Mouse (Mus musculus) macrophage (primary cell): Measurements from ENCODE around the gene Taar7b. TPM values are rescaled to one million over a fixed set of nuclear protein-coding genes. Genes with fewer than 3 reads are reported as not detected.

ENCODE experiments used
- H3K27ac ChIP-seq: fragments of 350-480 bp; formaldehyde crosslinking; 2 replicates; pipeline ENCODE4 v1.9.0; 2021
- H3K36me3 ChIP-seq: fragments of 350-480 bp; formaldehyde crosslinking; 2 replicates; pipeline ENCODE4 v1.9.0; 2021; ENCODE audit errors: inconsistent target
- H3K4me3 ChIP-seq: fragments of 350-480 bp; formaldehyde crosslinking; 2 replicates; pipeline ENCODE4 v1.9.0; 2021; ENCODE audit errors: inconsistent target
- H3K79me2 ChIP-seq: fragments of 350-480 bp; formaldehyde crosslinking; 2 replicates; pipeline ENCODE4 v1.9.0; 2021; ENCODE audit errors: inconsistent target
- WGBS: methylation state at CpG from one replicate; pipeline ENCODE4 v1.1.7; 2026; ENCODE audit warnings: inconsistent platforms; ENCODE audit not compliant: missing documents; 5-methylcytosine and 5-hydroxymethylcytosine counted together
- polyA plus RNA-seq: library from polyadenylated mRNA; stranded (reverse); fragments of 250-400 nt; gene quantifications from 3 replicates; pipeline ENCODE4 v1.2.4, GENCODE M21; 2018; ENCODE audit warnings: inconsistent platforms

The Taar7b gene
- polyA plus RNA-seq, 1 experiment from 2014 or later: not detected

- no peak overlapping the region for H3K4me3 ChIP-seq
- no peak overlapping the region for H3K27ac ChIP-seq
- H3K79me2 ChIP-seq: no peaks in the 10 kb centered on the region
- WGBS: 71% methylated on average over 2 of the region's 2 CpGs
- no peaks in the 10 kb centered on the region for H3K36me3 ChIP-seq
These were observed 7.3 kb downstream of the Taar7b start for GRCm38 (mm10) chr10:24007034-24007433.

GRCm38 (mm10) chr10:24008143-24008542 lies 8.4 kb downstream of the Taar7b start:
- WGBS: 88% methylated on average over 1 of the region's 1 CpGs
- Histone ChIP-seq H3K27ac (no peak overlapping the region), H3K79me2 (no peaks in the 10 kb centered on the region), H3K4me3 (no peak overlapping the region), H3K36me3 (no peaks in the 10 kb centered on the region)

- Histone ChIP-seq H3K4me3 (no peak within 1 kb of the TSS), H3K27ac (no peak within 1 kb of the TSS), H3K79me2 (no peaks in the 10 kb centered on the region), H3K36me3 (no peaks in the 10 kb centered on the region)
These were observed 27.2 kb downstream of the Taar7b start, which contains the start of gene Taar7d for GRCm38 (mm10) chr10:24026922-24027321. Taar7d (plus strand) TSS chr10:24027222.

GRCm38 (mm10) chr10:24031347-24031746 lies 31.6 kb downstream of the Taar7b start:
- Histone ChIP-seq H3K36me3 (no peaks in the 10 kb centered on the region), H3K4me3 (no peak overlapping the region), H3K27ac (no peak overlapping the region), H3K79me2 (no peaks in the 10 kb centered on the region)

GRCm38 (mm10) chr10:24037314-24037713 lies 37.6 kb downstream of the Taar7b start, which contains the start of gene Taar7e:
Taar7e (plus strand) TSS chr10:24037614.
- H3K36me3 ChIP-seq: no peaks in the 10 kb centered on the region
- WGBS: 86% methylated on average over 2 of the region's 2 CpGs
- H3K27ac ChIP-seq: no peak within 1 kb of the TSS
- H3K79me2 ChIP-seq: no peaks in the 10 kb centered on the region
- no peak within 1 kb of the TSS for H3K4me3 ChIP-seq

GRCm38 (mm10) chr10:24040120-24040869 lies 40.6 kb downstream of the Taar7b start:
- Histone ChIP-seq H3K27ac (no peak overlapping the region), H3K36me3 (no peaks in the 10 kb centered on the region), H3K4me3 (no peak overlapping the region), H3K79me2 (no peaks in the 10 kb centered on the region)
- WGBS: 65% methylated on average over 2 of the region's 2 CpGs

- no peak within 1 kb of the TSS for H3K27ac ChIP-seq
- H3K79me2 ChIP-seq: no peaks in the 10 kb centered on the region
- H3K36me3 ChIP-seq: no peaks in the 10 kb centered on the region
- H3K4me3 ChIP-seq: no peak within 1 kb of the TSS
These were observed 49.5 kb downstream of the Taar7b start, which contains the start of gene Taar7f for GRCm38 (mm10) chr10:24049210-24049609. Taar7f (plus strand) TSS chr10:24049510.

Other genes starting within 250 kb of the Taar7b start
- 762 to 2,105 TPM (median 1,911 TPM) in 3 replicates for gene Rps12, start 212.7 kb upstream of the Taar7b start, polyA plus RNA-seq
- gene Slc18b1, start 203.0 kb upstream of the Taar7b start, polyA plus RNA-seq: 1.3 to 1.5 TPM (median 1.4 TPM) in 3 replicates
- gene Vnn3, start 148.5 kb upstream of the Taar7b start, polyA plus RNA-seq: 0.67 to 5.3 TPM (median 1.7 TPM) in 3 replicates
- gene Vnn1, start 105.3 kb upstream of the Taar7b start, polyA plus RNA-seq: not detected in 3 replicates
- not detected in 3 replicates for gene Taar1, start 79.6 kb upstream of the Taar7b start, polyA plus RNA-seq
- not detected in 3 replicates for gene Taar2, start 61.4 kb upstream of the Taar7b start, polyA plus RNA-seq
- gene Taar3, start 50.4 kb upstream of the Taar7b start, polyA plus RNA-seq: not detected in 3 replicates
- not detected in 3 replicates for gene Taar4, start 39.4 kb upstream of the Taar7b start, polyA plus RNA-seq
- not detected in 3 replicates for gene Taar5, start 29.2 kb upstream of the Taar7b start, polyA plus RNA-seq
- gene Taar6, start 14.3 kb upstream of the Taar7b start, polyA plus RNA-seq: not detected in 3 replicates
- gene Taar7a, start 6.5 kb upstream of the Taar7b start, polyA plus RNA-seq: not detected in 3 replicates
- not detected in 3 replicates for gene Taar7d, start 27.3 kb downstream of the Taar7b start, polyA plus RNA-seq
- gene Taar7e, start 37.7 kb downstream of the Taar7b start, polyA plus RNA-seq: not detected in 3 replicates
- not detected in 3 replicates for gene Taar7f, start 49.6 kb downstream of the Taar7b start, polyA plus RNA-seq
- gene Taar8a, start 76.6 kb downstream of the Taar7b start, polyA plus RNA-seq: not detected in 3 replicates
- not detected in 3 replicates for gene Taar8b, start 92.4 kb downstream of the Taar7b start, polyA plus RNA-seq
- not detected in 3 replicates for gene Taar8c, start 102.0 kb downstream of the Taar7b start, polyA plus RNA-seq
- not detected in 3 replicates for gene Taar9, start 109.6 kb downstream of the Taar7b start, polyA plus RNA-seq
- 163 to 202 TPM (median 186 TPM) in 3 replicates for gene Stx7, start 149.4 kb downstream of the Taar7b start, polyA plus RNA-seq
- gene Moxd1, start 223.6 kb downstream of the Taar7b start, polyA plus RNA-seq: not detected in 3 replicates